Mouse (Mus musculus) lung, postnatal 25 days (tissue): ENCODE data around the gene Fbxw2.
A peak's percentile ranks its signal among the peaks of the same experiment; 100 is the strongest.
"Not testable (repeated sequence)": the region's sequence is repeated elsewhere in the genome, so short reads cannot be mapped to it uniquely, and the experiment has no call there.

Source experiments
- DNase-seq: peaks from one replicate; pipeline ENCODE4 v3.0.0; 2022; ENCODE audit warnings: low spot score

Gene Fbxw2

GRCm38 (mm10) chr2:34825827-34826459, at the start of gene Fbxw2:
Gene Fbxw2 (minus strand): TSS chr2:34826311.
- DNase-seq, result peak; percentile 93

GRCm38 (mm10) chr2:34874816-34875345, 48.8 kb upstream of the Fbxw2 start, which contains the start of gene Psmd5:
Gene Psmd5 (minus strand): TSS chr2:34874968.
- DNase-seq, result no peak

GRCm38 (mm10) chr2:34874271-34874670, 48.2 kb upstream of the Fbxw2 start, which contains the start of gene Cutal:
Gene Cutal (plus strand): TSS chr2:34874396.
- peak; percentile 52 for DNase-seq

- peak; percentile 97 for DNase-seq
Measured at GRCm38 (mm10) chr2:34870520-34871474, 44.7 kb upstream of the Fbxw2 start.

- DNase-seq, result no peak
Measured at GRCm38 (mm10) chr2:34869680-34870079, 43.6 kb upstream of the Fbxw2 start.

- no peak for DNase-seq
Measured at GRCm38 (mm10) chr2:34857728-34858127, 31.6 kb upstream of the Fbxw2 start.

GRCm38 (mm10) chr2:34855265-34855664, 29.2 kb upstream of the Fbxw2 start:
- DNase-seq, result no peak

- no peak for DNase-seq
Measured at GRCm38 (mm10) chr2:34847702-34848101, 21.6 kb upstream of the Fbxw2 start.

GRCm38 (mm10) chr2:34843211-34843939, 17.3 kb upstream of the Fbxw2 start:
- DNase-seq, result peak; percentile 86

- DNase-seq, result no peak
Measured at GRCm38 (mm10) chr2:34841706-34842105, 15.6 kb upstream of the Fbxw2 start.

- DNase-seq, result not testable (repeated sequence)
Measured at GRCm38 (mm10) chr2:34840143-34840542, 14.0 kb upstream of the Fbxw2 start.

- no peak for DNase-seq
Measured at GRCm38 (mm10) chr2:34835669-34836068, 9.6 kb upstream of the Fbxw2 start.

- no peak for DNase-seq
Measured at GRCm38 (mm10) chr2:34833624-34834023, 7.5 kb upstream of the Fbxw2 start.

- DNase-seq, result not testable (repeated sequence)
Measured at GRCm38 (mm10) chr2:34832766-34833457, 6.8 kb upstream of the Fbxw2 start, which contains the start of gene Gm34653. Gene Gm34653 (plus strand): TSS chr2:34833007.

GRCm38 (mm10) chr2:34830066-34830465, 4.0 kb upstream of the Fbxw2 start:
- not testable (repeated sequence) for DNase-seq

GRCm38 (mm10) chr2:34828026-34828425, 1.9 kb upstream of the Fbxw2 start:
- peak; percentile 35 for DNase-seq

GRCm38 (mm10) chr2:34827591-34827990, 1.5 kb upstream of the Fbxw2 start:
- DNase-seq, result no peak

- DNase-seq, result no peak
Measured at GRCm38 (mm10) chr2:34826460-34827231, 535 bp upstream of the Fbxw2 start.

GRCm38 (mm10) chr2:34818492-34818891, 7.6 kb downstream of the Fbxw2 start:
- no peak for DNase-seq

GRCm38 (mm10) chr2:34815893-34816292, 10.2 kb downstream of the Fbxw2 start:
- not testable (repeated sequence) for DNase-seq
